Mouse (Mus musculus): ENCODE measurements around the gene Bcas3. TPM values are rescaled to one million over a fixed set of nuclear protein-coding genes. Genes with fewer than 3 reads are reported as not detected.

Bcas3 gene
- total RNA-seq, 4 experiments from 2014 or later: 37.4 to 39.3 (median 38.9) TPM

DNA sequence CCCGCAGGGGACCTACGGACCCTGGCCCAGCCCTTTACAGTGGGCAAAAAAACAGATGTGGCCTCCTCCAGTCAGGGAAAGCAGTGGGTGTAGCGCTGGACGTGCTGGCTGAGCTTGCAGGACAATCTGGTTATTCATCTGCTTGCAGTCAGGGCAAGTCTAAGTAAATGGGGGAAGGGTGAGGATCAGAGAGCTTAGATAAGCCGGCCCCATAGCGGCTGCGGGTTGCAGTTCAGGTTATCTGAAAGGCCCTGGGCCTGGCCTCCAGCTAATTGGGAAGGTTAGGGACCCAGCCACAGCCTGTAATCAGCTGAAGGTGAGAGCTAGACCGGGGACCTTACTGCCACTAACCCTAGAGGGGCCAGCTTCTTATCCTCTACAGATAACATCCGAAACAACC lies 474.4 kb downstream of the Bcas3 start:
- no peak for DNase-seq (ENCODE audit: low spot score in 2 of 2)

DNA sequence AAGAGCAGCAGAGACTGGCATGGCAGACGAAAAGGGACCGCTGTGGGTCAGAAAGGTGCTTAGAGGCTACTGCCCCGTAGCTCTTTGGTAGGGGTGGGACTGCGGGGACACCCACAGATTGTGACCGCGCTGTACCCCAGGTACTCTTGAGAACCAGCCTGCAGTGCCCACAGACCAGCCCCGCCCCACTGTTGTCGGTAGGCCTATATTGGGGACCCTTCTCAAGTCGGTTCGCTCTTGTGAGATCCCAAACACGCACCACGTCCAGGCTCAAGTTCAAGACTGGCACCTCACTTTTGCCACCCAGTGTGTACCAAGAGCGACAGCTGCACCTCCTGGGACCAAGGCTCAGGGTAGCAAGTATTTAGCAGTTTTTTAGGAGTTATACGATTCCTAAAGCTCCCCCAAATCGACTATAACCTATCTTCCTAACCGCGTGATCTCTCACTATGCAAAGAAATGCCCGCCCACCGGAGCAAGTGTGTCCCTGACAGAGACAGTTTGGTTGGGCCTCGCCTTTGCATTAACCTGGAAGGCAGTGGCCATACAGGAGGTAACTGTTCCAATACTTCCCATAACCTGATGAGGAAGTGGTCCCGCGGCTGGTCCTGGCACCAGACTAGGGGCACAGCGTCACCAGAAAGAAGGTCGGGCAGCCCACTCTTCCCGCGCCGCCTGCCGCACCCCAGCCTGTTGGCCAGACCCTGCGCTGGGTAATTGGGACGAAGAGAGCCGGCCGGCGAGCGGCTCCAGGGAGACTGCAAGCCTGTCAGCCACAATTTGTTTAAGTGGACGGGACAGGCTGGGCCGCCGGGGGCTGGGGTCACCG lies 475.9 kb downstream of the Bcas3 start:
- DNase-seq (ENCODE audit: low spot score in 2 of 2): no peak

DNA sequence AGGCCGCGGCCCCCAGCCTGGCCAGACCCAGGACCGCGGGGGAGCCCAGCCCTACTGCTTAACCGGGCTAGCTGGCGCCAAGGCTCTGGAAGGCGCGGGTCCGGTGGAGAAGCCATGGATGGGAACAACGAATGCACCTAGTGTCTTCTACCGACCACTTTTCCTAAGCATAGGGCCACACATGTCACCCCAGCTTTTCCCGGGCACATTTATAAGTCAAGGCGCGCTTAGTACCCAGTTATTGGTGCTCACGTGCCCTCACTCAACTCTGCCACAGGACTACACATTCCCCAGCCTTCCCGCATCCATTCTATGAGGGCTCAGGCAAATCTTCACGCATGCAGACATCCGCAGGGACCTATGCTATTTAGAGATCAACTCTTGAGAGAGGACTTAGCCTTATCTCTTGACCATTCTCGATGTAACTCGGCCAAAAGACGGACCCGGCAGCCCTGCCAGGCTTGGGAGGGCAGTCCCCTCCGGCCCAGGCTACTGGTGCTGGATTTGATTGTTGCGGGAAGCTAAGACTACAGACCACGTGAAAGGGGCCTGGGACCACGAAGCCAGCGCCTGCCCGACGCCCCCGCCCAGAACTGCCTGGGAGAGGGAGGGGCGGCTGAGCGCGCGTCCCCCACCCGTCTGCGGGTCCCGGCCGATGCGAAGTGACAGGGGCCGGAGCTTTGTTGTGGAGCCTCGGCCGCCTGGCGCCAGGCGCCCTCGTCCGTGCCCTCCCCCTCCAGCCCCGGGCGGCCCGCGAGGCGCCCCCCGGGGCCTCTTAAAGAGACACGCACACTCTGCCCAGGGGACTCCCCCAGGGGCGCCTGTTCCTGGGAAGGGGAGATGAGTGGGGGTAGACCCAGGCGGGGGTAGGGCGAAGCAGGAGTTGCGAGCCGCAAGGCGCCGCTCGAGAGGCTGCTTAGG lies 476.8 kb downstream of the Bcas3 start:
- no peak for DNase-seq (ENCODE audit: low spot score in 2 of 2)

DNA sequence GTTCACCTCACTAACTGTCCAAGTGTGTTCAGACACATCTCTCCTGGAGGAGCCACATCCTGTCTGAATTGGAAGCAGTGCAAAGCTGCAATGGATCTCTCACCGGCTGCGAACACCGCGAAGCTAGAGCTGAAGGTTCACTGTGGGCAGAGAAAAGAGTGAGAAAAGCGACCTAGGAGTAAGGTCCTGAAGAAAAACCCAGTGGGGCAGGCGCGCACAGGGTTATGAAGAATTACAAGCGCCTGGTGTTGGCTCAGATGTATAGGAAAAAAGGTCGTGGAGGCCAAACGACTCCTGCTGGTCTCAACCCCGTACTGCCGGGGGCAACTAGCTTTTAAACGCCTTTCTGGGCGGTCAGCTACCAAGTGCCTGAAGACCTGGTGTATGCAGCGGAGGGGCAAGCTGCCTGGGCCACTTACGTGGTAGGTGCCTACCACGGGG lies 478.0 kb downstream of the Bcas3 start:
- no peak for DNase-seq (ENCODE audit: low spot score in 2 of 2)

DNA sequence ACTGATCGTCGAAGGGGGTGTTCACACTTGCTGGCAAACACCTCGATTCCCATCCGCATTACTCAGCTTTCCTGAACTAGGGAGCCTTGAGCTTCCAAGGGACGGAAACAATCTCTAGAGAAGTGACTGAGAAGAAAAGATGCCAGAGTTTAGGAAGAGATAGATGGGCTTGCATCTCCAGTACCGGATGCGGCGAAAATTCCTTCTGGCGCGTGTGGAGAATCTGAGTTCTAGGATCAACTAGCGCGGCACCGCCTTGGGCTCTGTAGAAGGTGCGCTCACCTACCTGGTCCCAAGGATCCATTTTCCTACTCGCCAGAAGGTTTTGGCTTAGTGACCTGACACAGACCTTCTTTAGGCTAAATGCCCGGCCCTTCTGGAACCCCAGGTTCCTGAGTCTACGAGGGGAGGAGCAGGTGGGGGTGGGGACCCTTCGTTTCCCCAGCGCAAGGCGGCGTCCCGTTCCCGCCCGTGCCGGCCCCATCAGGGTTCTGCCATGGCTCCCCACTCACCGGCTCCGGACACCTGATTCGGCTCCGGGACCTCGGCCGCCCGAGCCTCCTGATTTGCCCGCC lies 478.8 kb downstream of the Bcas3 start:
- no peak for DNase-seq (ENCODE audit: low spot score in 2 of 2)

DNA sequence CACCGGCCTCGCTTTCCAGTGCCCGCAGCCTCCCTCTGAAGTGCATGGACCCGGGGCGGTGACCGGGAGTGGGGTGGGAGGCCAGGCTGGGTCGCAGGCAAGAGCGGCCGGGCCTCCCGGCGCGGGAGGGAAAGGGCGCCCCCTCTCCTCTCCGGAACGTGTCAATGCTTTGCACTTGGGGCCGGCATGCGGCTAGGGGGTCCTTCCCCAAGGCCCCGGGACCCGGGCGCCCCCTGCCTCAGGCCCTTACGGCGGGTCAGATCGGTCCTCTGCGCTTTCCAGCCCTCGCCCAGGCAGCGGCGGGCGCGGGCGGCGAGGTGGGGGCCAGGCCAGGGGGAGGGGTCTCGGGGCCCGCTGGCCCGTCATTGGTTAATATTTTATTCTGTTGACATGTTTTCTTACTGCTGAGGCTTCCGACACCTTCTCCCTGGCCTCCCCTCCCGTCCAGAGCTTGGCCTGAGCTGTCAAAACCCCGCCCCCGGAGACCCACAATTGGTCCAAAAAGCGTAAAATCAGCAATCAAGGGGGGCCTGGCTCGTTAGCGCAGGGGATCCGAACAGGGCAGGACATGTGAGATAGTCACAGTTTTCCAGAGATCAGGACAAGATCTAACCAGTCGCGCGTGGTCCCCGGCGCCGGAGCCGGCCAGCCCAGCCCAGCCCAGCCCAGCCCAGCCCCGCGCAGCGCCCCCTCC lies 479.4 kb downstream of the Bcas3 start, which contains the start of gene Tbx2:
Gene Tbx2 (plus strand): TSS at position 321 of the 694 bp plus-strand sequence.
- DNase-seq (ENCODE audit: low spot score in 2 of 2): peak; percentile 43 to 71

DNA sequence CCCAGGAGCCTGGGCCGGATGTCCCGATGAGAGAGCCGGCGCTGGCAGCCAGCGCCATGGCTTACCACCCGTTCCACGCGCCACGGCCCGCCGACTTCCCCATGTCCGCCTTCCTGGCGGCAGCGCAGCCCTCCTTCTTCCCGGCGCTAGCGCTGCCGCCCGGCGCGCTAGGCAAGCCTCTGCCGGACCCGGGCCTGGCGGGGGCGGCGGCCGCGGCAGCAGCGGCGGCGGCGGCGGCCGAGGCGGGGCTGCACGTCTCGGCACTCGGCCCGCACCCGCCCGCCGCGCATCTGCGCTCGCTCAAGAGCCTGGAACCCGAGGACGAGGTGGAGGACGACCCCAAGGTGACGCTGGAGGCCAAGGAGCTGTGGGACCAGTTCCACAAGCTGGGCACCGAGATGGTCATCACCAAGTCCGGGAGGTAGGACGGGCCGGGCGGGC lies 480.1 kb downstream of the Bcas3 start:
- no peak for DNase-seq (ENCODE audit: low spot score in 2 of 2)

DNA sequence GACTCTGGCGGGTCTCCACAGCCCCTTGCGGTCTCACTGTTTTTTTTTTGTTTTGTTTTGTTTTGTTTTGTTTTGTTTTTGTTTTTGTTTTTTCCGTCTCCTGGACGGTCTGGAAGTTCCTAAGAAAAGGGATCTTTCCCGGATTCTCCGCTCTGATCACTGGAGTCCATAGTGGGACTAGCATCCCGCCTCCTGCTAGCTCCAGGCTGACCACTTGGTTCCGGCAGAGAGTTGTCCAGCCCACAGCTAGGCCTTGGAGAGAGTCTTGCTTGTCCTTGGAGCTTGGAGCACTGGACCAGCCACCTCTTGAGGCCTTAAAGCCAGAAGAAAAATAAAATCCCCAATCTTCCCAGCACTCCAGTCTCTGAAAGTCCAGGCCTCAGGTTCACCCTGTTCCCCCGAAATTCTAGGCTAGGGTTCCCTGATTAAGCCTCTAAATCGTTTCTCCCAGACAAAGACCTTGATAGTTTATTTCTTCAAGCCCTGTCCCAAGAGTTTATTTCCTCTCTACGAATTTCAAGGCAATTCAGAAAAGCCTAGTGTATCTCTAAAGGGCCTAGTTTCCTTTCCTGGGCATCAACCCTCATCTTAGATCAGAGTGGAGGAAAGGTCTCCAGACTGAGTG lies 480.9 kb downstream of the Bcas3 start:
- DNase-seq (ENCODE audit: low spot score in 2 of 2): no peak

DNA sequence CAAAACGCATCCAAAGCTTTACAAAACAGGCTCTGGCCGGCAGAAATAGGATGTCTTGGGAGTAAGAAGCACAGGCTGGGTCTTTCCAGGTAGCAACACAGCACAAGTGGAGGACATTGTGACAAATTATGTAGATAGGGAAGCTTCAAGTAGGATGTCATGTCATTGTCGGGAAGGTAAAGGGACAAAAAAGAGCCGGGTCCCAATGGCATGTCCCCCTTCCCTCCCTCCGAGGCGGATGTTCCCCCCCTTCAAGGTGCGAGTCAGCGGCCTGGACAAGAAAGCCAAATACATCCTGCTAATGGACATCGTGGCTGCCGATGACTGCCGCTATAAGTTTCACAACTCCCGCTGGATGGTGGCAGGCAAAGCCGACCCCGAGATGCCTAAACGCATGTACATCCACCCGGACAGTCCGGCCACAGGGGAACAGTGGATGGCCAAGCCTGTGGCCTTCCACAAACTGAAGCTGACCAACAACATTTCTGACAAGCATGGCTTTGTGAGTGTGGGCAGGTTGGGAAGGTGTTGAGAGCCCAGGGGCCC lies 481.5 kb downstream of the Bcas3 start:
- DNase-seq (ENCODE audit: low spot score in 2 of 2): no peak

DNA sequence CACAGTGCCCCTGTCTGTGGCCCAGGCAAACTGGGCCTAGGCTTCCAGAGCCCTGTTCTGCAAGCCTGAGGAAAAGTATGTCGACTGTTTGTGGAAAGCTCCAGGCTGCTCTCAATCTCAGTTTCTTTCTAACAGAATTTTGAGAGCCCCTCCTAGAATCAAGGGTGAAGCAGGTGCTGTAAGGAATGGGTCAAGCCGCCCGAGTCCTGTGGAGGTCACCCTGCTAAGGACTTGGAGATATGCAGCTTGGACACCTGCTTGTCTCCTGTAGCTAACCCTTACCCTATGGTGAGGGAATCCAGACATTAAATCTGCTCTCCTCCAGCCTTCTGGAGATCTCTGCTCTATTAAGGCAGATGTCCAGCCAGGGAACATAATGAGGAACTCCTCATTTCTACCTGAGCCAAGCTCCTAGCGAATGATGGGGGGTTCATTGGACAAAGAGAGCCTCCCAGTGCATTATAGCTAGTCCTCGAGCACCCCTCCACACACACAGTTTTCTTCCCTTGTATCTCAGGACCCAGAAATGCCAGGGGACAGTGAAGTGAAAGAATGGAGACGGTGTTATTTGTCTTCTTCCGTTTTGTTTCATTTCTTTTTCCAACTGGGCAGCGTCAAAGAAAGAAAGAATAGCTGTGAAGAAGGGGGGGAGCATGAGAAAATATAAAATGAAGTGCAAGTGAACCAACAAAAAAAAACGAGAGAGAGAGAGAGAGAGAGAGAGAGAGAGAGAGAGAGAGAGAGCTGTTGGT lies 482.2 kb downstream of the Bcas3 start:
- no peak for DNase-seq (ENCODE audit: low spot score in 2 of 2)

DNA sequence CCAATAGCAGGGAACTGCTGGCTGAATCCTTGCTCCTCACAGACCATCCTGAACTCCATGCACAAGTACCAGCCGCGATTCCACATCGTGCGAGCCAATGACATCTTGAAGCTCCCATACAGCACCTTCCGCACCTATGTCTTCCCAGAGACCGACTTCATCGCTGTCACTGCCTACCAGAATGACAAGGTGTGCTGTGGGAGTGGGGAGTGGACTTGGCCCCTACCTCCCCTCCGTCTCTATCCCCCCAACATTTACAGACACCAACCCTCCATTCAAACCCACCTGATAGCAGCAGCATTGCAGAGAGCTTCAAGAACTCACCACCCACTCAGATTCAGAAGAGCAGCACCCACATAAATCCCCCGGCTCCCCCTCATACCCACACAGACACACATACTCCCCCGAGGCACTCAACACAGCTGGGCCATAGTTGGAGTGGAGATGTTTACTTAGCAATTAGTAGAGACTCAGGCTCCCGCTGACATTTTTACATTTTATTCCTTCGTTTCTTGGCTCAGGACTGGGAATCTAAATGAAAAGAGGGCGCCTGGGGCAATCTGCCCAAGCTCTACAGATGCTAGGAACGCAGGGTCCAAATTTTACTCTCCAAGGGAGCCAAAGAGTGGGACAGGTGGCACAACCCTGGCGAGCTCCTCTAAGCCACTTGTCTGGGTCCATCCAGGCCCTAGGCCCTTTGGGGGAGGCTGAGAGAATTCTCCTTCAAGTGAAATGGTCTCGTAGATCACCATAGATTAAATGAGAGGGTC lies 483.0 kb downstream of the Bcas3 start:
- no peak for DNase-seq (ENCODE audit: low spot score in 2 of 2)

DNA sequence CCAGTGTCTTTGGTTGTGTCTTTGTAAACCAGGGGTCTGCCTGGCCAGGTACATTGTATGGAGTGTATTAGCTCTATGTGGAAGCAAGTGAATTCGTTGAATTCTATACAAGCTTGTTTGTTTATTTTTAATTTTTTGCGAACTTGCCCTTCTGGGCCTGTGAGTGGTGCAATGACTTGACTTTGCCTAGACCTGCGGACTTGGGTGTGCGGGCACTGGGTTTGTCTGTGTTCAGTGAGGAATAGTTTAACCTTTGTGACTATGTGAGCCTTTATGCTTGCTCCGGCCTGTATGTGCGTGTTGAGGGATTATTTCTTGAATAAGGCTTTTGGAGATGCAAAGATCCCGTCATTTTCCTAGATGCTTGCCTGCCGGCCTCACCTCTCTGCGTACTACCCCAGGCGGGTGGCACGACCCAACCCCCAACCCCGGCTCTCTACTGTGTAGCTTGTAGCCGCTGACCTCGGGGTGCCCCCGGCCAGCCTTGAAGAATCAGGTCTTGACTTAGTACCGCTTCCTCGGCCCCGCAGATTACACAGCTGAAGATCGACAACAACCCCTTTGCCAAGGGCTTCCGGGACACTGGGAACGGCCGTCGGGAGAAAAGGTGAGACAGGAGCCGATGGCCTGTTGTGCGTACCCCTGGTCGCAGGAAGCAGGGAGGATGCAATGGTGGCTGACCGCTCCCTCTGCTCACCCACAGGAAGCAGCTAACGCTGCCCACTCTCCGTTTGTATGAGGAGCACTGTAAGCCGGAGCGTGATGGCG lies 483.7 kb downstream of the Bcas3 start:
- no peak for DNase-seq (ENCODE audit: low spot score in 2 of 2)

DNA sequence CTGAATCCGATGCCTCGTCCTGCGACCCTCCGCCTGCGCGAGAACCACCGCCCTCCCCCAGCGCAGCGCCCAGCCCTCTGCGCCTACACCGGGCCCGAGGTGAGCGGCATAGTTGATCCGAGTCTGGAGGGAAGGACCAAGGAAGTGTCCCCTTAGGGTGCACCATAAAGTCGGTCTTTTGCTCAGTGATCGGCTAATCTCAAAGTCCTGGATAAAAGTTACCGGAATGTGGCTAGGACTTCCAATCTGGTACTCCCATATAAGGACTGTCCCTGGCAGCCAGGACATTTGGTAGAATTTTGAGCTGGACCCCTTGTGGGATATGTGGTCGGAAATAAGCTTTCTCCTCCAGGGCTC lies 484.3 kb downstream of the Bcas3 start:
- no peak for DNase-seq (ENCODE audit: low spot score in 2 of 2)

DNA sequence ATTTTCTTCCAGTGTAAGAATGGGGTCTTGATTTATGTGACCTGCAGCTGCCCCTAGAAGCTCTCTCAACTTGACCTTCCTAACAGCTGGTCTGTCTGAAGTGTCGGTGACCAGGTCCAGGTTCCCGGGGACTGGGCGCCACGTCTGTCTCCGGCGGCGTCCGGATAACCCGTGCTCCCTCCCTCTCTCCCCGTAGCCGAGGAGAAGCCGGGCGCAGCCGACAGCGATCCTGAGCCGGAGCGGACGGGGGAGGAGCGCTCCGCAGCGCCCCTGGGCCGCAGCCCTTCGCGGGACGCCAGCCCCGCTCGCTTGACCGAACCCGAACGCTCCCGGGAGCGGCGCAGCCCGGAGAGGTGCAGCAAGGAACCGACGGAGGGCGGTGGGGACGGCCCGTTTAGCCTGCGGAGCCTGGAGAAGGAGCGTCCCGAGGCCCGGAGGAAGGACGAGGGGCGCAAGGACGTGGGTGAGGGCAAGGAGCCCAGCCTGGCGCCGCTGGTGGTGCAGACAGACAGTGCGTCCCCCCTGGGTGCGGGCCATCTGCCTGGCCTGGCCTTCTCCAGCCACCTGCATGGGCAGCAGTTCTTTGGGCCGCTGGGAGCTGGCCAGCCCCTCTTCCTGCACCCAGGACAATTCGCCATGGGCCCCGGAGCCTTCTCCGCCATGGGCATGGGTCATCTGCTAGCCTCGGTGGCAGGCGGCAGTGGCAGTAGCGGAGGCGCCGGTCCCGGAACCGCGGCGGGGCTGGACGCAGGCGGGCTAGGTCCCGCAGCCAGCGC lies 484.9 kb downstream of the Bcas3 start:
- no peak for DNase-seq (ENCODE audit: low spot score in 2 of 2)

DNA sequence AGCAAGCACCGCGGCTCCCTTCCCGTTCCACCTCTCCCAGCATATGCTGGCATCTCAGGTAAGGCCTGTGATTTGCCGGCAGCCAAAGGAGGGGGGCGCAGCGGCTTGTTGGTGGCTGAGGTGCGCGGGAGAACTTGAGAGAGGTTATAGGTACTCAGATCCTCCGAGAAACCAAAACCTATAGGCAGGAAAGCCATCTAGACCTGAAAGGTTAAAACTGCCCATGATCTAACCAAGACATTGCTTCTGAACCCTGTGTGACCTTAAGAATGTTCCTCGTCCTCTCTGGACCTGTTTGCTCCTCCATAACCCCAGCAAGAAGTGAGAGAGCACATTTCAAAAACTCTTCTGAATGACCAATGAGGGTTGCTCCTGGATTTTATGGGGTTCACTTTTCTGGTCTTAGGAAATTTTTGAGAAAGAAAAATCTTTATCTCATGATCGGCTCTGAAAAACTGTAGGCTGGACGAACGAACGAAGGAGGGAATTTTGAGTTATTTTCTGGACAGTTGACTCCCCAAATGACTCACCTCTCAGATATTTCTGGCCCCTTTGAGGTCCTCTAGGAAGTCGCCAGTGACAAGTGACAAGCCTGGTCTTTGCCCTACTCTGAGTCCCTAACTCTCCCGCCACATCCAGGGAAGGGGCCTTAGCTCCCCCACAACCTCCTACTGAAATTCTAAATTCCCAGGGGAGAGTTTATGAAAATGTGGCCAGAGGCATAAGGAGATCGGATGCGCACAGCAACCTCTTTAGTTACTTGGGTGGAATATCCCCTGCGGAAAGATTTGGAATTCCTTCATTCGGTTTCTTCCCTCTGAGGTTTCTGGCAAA lies 485.7 kb downstream of the Bcas3 start:
- DNase-seq (ENCODE audit: low spot score in 2 of 2): no peak

DNA sequence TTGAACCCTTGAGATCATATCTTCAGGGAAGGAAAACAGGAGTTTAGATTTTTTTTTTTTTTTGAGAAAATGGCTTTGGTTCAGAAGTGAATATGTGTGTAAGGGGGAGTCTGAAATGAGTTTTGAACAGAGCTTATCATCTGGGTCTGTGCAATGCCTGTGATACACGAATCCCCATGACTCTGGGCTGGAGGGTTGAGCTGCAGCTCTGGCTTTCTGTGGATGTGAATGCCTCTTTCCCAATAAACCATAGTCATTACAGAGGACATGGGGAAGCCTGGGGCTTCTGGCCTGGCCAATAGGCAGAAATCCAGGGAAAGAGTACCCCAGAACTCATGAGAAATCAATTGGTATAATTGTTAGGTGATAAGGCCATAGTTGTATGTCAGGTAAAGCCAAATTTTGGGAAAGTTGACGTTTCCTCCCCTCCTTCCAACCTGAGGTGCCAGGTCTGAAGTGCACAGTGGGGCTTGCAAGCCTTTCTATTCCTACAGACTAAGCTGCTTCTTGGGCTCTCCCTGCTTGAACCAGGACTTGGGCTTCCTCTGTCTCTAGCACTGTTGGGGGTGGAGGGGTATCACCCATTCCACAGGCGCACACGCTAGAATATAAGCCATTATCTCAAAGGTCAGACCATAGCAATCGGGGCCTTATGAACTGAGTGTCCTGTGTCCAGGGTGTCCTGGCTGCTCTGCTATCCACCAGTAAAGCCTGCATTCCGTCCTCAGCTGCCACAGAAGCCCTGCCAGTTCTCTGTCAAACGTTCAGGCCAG lies 486.5 kb downstream of the Bcas3 start:
- no peak for DNase-seq (ENCODE audit: low spot score in 2 of 2)
